Mouse (Mus musculus): ENCODE data around the gene Prcc. TPM values are rescaled to one million over a fixed set of nuclear protein-coding genes. Genes with fewer than 3 reads are reported as not detected.
"Not testable (repeated sequence)": the region's sequence is repeated elsewhere in the genome, so short reads cannot be mapped to it uniquely, and the experiment has no call there.

Prcc gene
- polyA plus RNA-seq, 1 experiment from 2014 or later = 13.9 TPM

DNA sequence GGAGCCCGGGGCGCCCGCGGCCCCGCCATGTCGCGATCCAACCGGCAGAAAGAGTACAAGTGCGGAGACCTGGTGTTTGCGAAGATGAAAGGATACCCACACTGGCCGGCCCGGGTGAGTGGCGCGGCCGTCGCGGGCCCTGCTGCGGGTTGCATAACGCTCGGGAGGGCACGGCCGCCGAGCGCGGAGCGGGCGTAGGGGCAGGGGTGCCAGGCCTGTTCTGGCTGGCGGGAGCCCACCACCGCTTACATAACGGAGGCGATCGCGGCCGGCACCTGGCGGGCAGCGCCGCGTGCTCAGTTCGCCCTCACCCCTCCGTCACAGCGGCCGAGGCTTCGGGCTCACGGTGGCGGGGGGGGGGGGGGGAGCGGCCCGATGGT is 21.2 kb upstream of the Prcc start:
- DNase-seq (ENCODE audit: low spot score) = no peak

- DNase-seq (ENCODE audit: low spot score) = peak; percentile 97
These were observed 20.6 kb upstream of the Prcc start, which contains the start of gene Hdgf for GRCm38 (mm10) chr3:87905880-87906485. TSS of gene Hdgf (plus strand) at chr3:87906321.

- no peak for DNase-seq (ENCODE audit: low spot score)
These were observed 18.4 kb upstream of the Prcc start for GRCm38 (mm10) chr3:87903821-87904220.

DNA sequence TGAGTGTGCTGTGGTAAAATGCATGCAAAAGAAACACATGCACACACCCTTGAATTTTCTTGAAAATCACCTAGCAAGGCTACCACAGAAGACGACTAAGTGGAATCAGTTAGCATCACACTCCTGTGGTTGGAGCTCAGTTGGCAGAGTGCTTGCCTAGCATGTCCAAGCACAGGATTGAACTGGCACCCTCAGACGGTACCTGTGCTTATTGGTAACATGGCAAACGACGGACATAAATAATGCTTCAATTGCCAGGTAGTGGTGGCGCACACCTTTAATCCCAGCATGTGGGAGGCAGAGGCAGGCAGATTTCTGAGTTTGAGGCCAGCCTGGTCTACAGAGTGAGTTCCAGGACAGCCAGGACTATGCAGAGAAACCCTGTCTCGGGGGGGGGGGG is 16.6 kb upstream of the Prcc start:
- DNase-seq (ENCODE audit: low spot score) = not testable (repeated sequence)

- no peak for DNase-seq (ENCODE audit: low spot score)
These were observed 15.7 kb upstream of the Prcc start for GRCm38 (mm10) chr3:87901036-87901624.

DNA sequence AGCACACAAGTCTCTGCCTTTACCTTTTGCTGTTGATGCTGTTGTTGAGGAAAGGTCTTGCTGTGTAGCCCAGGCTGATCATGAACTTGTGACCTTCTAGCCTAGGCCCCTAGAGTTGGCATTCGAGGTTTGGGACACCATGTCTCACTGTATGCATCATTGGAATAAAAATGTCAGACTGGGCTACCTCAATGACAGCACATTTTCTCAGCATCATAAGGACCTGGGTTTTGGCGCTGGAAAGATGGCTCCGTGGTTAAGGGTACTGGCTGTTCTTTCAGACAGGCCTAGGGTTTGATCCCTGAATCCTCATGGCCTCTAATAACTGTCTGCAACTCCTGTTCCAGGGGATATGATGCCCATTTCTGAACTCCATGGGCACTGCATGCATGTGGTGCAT is 14.4 kb upstream of the Prcc start:
- DNase-seq (ENCODE audit: low spot score) = no peak

DNA sequence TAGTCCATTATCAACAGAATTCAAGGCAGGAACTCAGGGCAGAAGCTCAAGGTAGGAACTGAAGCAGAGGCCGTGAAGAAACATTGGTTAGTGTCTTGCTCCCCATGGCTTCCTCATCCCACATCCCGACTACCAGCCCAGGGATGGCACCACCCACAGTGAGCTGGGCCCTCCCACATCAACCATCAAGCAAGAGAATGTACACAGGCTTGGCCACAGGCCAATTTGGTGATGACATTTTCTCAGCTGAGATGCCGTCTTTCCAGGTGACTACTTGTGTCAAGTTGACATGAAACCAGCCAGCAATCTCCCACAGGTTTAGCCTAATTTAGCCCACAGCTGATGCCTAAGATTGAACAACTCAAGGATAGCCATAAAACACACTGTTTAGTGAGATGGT is 13.9 kb upstream of the Prcc start:
- no peak for DNase-seq (ENCODE audit: low spot score)

DNA sequence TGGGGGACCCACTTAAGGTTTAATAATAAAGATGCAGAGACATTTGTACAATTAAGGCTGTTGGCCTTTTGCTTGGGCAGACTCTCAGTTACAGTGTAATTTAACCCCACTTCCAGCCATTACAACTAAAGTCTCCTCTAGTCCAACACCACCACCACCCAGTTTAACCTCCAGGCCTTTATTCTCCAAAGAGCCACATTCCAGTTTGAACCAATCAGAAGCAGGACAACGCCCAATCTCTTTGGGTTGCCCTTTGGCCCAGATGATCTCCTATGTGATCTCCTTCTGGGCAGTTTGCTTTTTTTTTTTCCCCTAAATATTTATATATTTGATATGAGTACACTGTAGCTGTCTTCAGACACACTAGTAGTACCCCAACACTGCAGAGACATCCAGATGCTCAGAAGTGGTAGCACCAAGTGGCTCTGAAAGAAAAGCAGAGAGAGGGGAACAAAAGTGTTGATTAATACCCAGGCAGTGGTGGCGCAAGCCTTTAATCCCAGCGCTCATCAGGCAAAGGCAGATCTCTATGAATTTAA is 8.0 kb upstream of the Prcc start:
- DNase-seq (ENCODE audit: low spot score) = no peak

DNA sequence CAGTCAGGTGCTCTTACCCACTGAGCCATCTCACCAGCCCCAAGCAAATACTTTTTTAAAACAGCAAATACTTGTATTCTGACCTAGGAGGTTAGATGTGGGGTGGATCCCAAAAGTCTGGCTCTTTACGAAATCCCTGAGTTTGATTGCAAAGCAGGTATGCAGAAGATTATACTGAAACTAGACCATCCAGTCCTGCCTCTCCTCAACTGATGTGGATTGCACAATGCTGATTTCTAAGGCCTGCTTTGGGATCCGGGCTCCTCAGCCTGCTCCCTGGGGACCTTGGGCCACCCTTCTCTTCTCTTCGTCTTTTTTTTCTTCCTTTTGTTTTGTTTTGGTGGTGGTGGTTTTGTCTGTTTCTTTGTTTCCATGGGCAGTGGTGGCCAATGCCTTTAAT is 6.1 kb upstream of the Prcc start:
- no peak for DNase-seq (ENCODE audit: low spot score)

- not testable (repeated sequence) for DNase-seq (ENCODE audit: low spot score)
These were observed 2.0 kb upstream of the Prcc start for GRCm38 (mm10) chr3:87887400-87887799.

DNA sequence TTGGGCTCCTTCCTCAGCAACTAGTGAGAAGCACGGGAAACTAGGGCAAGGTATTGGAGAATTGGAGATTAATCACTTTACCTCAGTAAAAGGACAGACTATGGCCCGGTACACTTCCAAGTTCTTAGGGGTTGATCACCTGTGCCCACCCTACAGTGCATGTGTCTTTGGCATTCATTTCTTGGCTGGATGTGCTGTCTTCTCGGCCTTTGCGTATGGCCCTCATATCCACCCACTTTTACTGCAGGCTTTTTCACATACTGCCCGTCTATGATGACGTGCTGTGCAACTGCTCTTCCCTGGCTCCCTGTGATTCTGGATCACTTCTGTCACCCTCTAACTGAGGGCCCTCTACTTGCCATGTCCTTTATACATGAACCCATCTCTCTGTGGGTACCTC is 1.0 kb upstream of the Prcc start:
- peak; percentile 7 for DNase-seq (ENCODE audit: low spot score)

- no peak for DNase-seq (ENCODE audit: low spot score)
These were observed 577 bp upstream of the Prcc start for GRCm38 (mm10) chr3:87886004-87886365.

- DNase-seq (ENCODE audit: low spot score) = peak; percentile 42
These were observed 628 bp downstream of the Prcc start for GRCm38 (mm10) chr3:87884708-87885251.

GRCm38 (mm10) chr3:87884291-87884690 is 1.1 kb downstream of the Prcc start:
- no peak for DNase-seq (ENCODE audit: low spot score)

DNA sequence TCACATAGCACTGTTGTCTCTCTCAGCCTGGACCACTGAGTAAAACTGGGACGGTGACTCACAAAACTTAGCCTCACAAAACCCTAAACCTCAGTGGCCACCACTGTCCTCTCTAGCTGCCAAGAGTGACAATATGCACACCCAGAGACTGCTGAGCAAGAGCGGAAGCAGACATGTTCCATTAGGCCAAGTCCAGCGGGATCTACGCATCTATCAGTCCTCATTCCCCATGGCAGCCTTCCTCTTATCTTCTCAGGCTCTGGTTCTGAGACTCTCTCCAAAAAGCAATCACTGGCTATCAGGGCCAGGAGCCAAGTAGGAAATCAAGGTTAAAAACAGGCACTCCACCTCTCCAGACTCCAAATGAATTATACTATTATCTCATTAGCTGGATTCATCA is 7.7 kb downstream of the Prcc start:
- DNase-seq (ENCODE audit: low spot score) = no peak

GRCm38 (mm10) chr3:87864111-87864510 is 21.3 kb downstream of the Prcc start:
- DNase-seq (ENCODE audit: low spot score) = not testable (repeated sequence)

DNA sequence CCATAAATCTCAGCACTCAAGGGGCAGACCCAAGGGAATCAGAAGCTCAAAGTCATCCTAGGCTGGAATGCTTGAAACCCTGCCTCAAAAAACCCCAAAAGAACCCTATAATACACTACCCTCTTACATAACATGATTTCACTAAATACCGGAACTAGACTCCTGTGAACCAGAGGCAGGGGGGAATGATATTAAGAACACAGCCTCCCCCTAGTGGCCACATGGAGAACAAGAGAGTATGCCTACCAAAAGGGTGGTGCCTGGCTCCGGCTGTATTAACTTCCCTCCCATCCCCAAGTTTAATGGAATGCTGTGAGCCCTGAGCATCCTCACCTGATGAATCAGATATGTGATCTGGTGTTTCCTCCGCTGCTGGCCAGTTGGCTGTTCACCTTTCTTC is 25.6 kb downstream of the Prcc start:
- DNase-seq (ENCODE audit: low spot score) = peak; percentile 78

DNA sequence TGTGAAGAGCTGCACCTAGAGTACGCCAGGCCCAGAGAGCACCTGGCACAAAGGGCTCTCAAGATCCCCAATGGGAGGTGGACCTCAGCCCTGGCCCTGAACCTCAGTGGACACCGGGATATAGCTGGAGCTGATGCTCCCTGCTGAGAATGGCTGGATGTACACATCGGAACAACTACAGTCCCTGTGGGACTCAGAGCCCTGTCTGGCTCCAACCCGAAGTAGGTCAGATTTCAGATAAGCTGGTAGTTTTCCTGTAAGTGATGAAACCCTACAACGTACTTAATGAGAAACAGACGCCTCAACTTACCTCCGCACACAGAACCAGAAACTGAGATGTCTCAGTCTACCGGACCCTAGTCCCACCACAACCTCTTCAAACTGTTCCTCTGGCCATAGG is 27.7 kb downstream of the Prcc start:
- DNase-seq (ENCODE audit: low spot score) = no peak

GRCm38 (mm10) chr3:87855936-87856335 is 29.5 kb downstream of the Prcc start:
- DNase-seq (ENCODE audit: low spot score) = no peak

DNA sequence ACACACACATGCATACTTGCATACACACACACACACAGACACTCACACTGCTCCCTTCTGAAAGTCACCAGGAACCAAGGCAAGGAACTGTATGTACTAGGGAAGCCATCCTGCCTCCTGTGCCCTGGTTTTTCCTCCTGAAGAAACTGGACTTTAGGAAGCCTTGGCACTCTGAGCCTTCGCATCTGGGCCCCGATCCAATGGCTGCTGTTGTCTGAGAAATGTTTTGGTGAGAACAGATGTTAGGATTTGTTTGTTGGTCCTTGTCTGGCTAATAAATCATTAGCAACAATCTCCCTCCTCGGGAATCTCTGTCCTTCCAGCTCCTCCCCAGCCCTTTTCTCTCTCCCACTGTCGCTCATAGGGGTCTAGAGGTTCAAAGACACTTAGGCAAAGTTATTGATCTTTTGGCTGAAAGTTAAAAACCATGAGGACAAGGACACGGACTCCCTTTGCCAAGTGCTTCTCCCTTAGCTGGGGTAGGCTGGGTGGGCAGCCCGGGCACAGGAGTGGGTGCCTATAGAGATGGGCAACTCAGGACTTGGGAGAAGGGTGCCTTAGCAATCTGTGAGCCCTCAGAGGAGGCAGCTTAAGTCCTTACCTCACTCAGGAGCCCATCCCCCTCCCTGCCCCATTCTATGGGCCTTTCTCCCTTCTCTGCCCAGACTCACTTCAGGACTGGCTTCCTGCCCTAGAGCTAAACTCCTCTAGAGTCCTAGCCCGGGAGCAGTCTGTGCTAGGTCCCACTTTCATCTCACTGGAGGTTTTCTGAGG is 30.4 kb downstream of the Prcc start:
- no peak for DNase-seq (ENCODE audit: low spot score)

DNA sequence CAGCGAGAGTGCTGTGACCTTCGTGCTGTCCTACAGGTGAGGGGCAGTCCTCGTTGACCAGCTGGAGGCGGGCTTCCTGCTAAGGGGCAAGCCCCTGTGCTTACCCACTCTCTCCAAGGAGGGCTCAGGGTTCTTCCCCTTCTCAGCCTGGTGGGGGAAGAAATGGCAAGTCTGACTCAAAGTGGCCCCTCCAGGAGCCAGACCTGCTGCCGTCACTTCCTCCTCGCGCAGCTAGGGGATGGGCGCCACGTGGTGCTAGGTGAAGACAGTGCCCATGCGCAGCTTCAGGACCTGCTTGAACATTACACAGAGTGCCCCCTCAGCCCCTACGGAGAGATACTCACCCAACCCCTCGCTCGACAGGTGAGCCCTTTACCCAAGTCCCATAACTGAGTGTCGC is 36.3 kb downstream of the Prcc start:
- DNase-seq (ENCODE audit: low spot score) = no peak

- peak; percentile 87 for DNase-seq (ENCODE audit: low spot score)
These were observed 37.7 kb downstream of the Prcc start for GRCm38 (mm10) chr3:87847680-87848079.

All from thymus, postnatal 0 days (tissue).